Mouse (Mus musculus) embryonic facial prominence, embryonic 15.5 days (tissue): ENCODE results near the gene Cntd1. TPM values are rescaled to one million over a fixed set of nuclear protein-coding genes. Genes with fewer than 3 reads are reported as not detected.
A peak's percentile ranks its signal among the peaks of the same experiment; 100 is the strongest.

Source experiments
- ATAC-seq: fragments of 200-750 bp; cut with Nextera tagmentation; 2 replicates; pipeline ENCODE4 v1.8.0; 2017; ENCODE audit warnings: low read depth, moderate TSS enrichment; ENCODE audit not compliant: insufficient number of reproducible peaks, low FRiP score, low TSS enrichment
- H3K27ac ChIP-seq: fragments of 300-500 bp; sonication (generic); replicated peaks from 2 replicates; pipeline ENCODE4 v1.5.1; 2015; ENCODE audit warnings: mild to moderate bottlenecking, inconsistent platforms
- H3K27me3 ChIP-seq: fragments of 300-500 bp; sonication (generic); 2 replicates; pipeline ENCODE4 v1.6.1; 2015; ENCODE audit warnings: inconsistent platforms
- H3K36me3 ChIP-seq: fragments of 300-500 bp; sonication (generic); 2 replicates; pipeline ENCODE4 v1.6.1; 2015; ENCODE audit warnings: mild to moderate bottlenecking, inconsistent platforms
- H3K4me1 ChIP-seq: fragments of 300-500 bp; sonication (generic); 2 replicates; pipeline ENCODE4 v1.6.1; 2015; ENCODE audit warnings: inconsistent platforms
- H3K4me2 ChIP-seq: fragments of 300-500 bp; sonication (generic); replicated peaks from 2 replicates; pipeline ENCODE4 v1.6.1; 2015; ENCODE audit warnings: mild to moderate bottlenecking, inconsistent platforms
- H3K4me3 ChIP-seq: fragments of 300-500 bp; sonication (generic); replicated peaks from 2 replicates; pipeline ENCODE4 v1.5.1; 2015; ENCODE audit warnings: mild to moderate bottlenecking, inconsistent platforms
- H3K9ac ChIP-seq: fragments of 300-500 bp; sonication (generic); 2 replicates; pipeline ENCODE4 v1.6.1; 2015; ENCODE audit warnings: inconsistent platforms
- H3K9me3 ChIP-seq: fragments of 300-500 bp; sonication (generic); replicated peaks from 2 replicates; pipeline ENCODE4 v1.6.1; 2016; ENCODE audit warnings: inconsistent platforms
- WGBS: fragments of 180-500 bp; shearing (Covaris S2); methylation state at CpG from one replicate; pipeline ENCODE4 v1.1.7; 2015; 5-methylcytosine and 5-hydroxymethylcytosine counted together
- polyA plus RNA-seq: library from polyadenylated mRNA; unstranded; fragments of >200 nt; fragmentation: Nextera tagmentation; extraction: Ambion mirVana; gene quantifications from 2 replicates; pipeline ENCODE4 v1.2.1, GENCODE M21; 2015

Cntd1 gene
- 1.1 and 1.9 TPM in 2 replicates for polyA plus RNA-seq

DNA sequence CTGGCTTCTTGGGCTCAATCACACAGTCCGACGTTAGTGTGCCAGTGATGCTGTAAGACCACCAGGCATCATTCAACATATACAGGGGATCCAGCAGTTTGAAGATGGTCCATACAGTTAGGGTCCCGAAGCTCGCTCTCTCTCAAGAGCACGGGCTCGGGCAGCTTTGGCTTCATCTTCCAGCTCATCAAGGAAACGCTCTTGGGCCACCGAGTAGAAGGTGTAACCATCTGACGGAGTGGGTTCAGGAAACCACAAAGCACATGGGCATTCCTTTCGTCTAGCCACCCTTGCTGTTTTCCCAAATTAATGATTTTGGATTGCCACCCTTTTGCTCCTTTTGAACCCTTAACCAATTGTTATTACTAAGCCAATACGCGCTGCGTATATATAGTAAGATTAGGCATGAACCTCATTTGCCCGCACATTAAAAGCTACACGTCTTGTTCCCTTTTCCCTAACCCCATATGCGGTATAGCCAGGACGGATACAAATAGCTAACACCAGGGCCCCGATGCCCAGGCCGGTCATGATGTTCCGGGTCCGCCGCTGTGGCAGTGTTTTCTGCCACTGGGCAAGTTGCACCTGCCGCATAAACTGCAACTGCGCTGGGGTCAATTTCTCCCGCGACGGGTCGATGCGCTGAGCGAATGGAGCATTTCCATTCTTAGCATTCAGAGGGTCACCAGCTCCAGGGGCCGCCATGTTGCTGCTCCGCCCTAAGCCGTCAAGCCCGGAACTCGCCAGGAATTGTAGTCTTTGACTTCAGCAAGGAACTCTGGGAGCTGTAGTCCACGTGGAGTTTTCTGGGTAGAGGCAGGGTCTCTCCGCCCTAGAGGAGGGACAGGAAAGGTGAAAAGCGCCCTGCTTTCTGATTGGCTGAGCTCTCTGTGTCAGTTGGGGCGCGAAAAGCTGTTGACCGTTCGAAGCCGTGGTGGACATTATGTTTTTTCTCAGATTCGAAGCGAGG is at the start of gene Cntd1, which contains the start of gene Coa3:
Gene Cntd1, plus strand, starts transcription at position 790 of the 970 bp plus-strand sequence.
Gene Coa3, minus strand, starts transcription at position 892 of the 970 bp plus-strand sequence.
- no peaks in the 10 kb centered on the region for H3K27me3 ChIP-seq
- H3K9ac ChIP-seq = peak within 1 kb of the TSS; percentile 82
- peaks cover 9% of the 10 kb centered on the region; the same call in 1 of the 2 replicates for H3K36me3 ChIP-seq
- peak within 1 kb of the TSS; percentile 67 for H3K27ac ChIP-seq
- peak; percentile 93 for ATAC-seq
- peak within 1 kb of the TSS; percentile 90 for H3K4me3 ChIP-seq
- WGBS = 8% methylated on average over 45 of the region's 45 CpGs
- peak within 1 kb of the TSS; percentile 71 for H3K4me2 ChIP-seq
- H3K4me1 ChIP-seq = peaks cover 33% of the 10 kb centered on the region
- H3K9me3 ChIP-seq = no peaks in the 10 kb centered on the region

DNA sequence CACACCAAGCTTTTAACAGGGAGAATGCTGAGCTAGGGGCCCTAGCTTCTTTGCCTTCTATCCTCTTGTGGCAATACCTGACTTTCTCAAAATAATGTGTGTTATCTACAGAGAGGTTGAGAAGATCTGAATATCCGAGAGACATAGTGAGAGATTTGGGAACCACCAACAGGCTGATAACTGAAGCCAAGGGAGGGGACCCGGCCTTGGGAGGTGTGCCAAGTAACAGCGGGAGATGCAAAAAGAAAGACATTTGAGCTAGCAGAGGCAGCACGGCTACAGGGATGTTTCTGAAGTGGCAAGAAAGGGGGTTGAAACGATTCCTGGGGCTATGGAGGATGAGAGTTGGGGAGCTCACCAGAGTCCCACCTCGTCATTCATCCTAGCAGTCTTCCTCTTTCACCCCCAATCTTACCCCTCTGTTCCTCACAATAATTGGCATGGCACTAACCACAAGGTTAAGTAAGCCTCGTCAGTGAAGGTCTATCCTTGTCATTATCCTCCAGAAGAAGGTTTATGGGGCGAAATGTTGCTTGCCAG is 49.4 kb upstream of the Cntd1 start:
- 22% methylated on average over 8 of the region's 8 CpGs for WGBS
- peak overlapping the region; percentile 38; the same call in 1 of the 2 replicates for H3K4me2 ChIP-seq
- H3K27me3 ChIP-seq = no peaks in the 10 kb centered on the region

DNA sequence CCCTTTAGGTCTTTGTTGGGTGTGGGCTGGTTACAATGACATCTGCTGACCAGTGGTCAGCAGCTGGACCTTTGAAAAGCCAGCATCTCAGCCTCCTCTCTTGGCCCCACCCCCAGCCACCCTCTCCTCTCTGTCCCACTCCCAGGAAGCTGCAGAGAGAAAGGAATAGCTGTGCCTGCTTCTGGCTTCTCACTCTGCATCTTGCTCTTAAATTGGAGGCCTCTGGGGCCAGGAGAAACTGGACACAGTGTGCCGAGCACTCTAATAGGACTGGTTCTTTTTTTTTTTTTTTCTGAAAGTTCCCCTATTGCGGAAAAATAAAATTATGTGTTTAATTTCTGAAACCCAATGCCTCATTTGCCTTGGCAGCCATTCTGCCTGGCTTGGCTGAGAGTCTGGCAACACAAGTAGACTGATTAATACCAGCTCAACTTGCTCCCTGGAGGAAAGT is 48.7 kb upstream of the Cntd1 start:
- Histone ChIP-seq H3K4me2 (peak overlapping the region; percentile 38; the same call in 1 of the 2 replicates), H3K9ac (no peak overlapping the region), H3K27ac (peak overlapping the region; percentile 92), H3K36me3 (no peaks in the 10 kb centered on the region), H3K4me1 (peaks cover 40% of the 10 kb centered on the region), H3K9me3 (no peaks in the 10 kb centered on the region), H3K27me3 (no peaks in the 10 kb centered on the region), H3K4me3 (no peak overlapping the region)
- WGBS = 15% methylated on average over 2 of the region's 2 CpGs
- ATAC-seq = no peak

More for the DNA sequence above, 49.4 kb upstream of the Cntd1 start:
- Histone ChIP-seq H3K9me3 (no peaks in the 10 kb centered on the region), H3K36me3 (no peaks in the 10 kb centered on the region), H3K4me1 (peaks cover 41% of the 10 kb centered on the region), H3K9ac (no peak overlapping the region), H3K4me3 (no peak overlapping the region), H3K27ac (peak overlapping the region; percentile 92)
- ATAC-seq = no peak

DNA sequence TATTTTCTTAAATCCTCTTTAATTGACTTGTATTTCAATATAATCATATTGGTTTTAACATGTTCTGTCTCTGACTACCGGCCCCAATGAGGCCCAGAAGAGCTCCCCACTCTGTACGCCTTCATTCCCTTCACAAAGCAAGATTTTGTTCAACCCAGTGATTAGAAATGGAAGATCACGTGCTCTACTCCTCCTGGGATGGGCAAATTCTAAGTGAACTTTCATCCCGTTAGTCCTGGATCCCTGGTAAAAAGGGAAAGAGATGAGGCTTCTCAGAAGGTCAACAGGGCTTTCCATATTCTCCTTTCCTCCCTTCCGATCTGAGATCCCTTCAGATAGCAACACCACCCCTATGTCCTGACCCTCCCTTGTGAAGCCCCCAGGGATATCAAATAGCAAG is 48.3 kb upstream of the Cntd1 start:
- 0 out of 2 replicates have a peak, but pooled peaks have one; percentile 5 for ATAC-seq
- no peak overlapping the region for H3K4me3 ChIP-seq
- no peaks in the 10 kb centered on the region for H3K36me3 ChIP-seq
- H3K27me3 ChIP-seq = no peaks in the 10 kb centered on the region
- 10% methylated on average over 5 of the region's 5 CpGs for WGBS
- no peak overlapping the region for H3K9ac ChIP-seq
- peak overlapping the region; percentile 92 for H3K27ac ChIP-seq
- no peaks in the 10 kb centered on the region for H3K9me3 ChIP-seq
- H3K4me2 ChIP-seq = peak overlapping the region; percentile 38
- H3K4me1 ChIP-seq = peaks cover 36% of the 10 kb centered on the region

- H3K27me3 ChIP-seq = no peaks in the 10 kb centered on the region
- peaks cover 36% of the 10 kb centered on the region for H3K4me1 ChIP-seq
- H3K9ac ChIP-seq = 0 out of 2 replicates have a peak overlapping the region, but pooled peaks have one; percentile 1
- H3K4me3 ChIP-seq = peak overlapping the region; percentile 18
- H3K27ac ChIP-seq = peak overlapping the region; percentile 92
- no peaks in the 10 kb centered on the region for H3K9me3 ChIP-seq
- no peak; the same call in 1 of the 2 replicates for ATAC-seq
- 10% methylated on average over 18 of the region's 18 CpGs for WGBS
- H3K36me3 ChIP-seq = no peaks in the 10 kb centered on the region
- H3K4me2 ChIP-seq = peak overlapping the region; percentile 38
Observed at GRCm38 (mm10) chr11:101230991-101231871, 47.6 kb upstream of the Cntd1 start.

DNA sequence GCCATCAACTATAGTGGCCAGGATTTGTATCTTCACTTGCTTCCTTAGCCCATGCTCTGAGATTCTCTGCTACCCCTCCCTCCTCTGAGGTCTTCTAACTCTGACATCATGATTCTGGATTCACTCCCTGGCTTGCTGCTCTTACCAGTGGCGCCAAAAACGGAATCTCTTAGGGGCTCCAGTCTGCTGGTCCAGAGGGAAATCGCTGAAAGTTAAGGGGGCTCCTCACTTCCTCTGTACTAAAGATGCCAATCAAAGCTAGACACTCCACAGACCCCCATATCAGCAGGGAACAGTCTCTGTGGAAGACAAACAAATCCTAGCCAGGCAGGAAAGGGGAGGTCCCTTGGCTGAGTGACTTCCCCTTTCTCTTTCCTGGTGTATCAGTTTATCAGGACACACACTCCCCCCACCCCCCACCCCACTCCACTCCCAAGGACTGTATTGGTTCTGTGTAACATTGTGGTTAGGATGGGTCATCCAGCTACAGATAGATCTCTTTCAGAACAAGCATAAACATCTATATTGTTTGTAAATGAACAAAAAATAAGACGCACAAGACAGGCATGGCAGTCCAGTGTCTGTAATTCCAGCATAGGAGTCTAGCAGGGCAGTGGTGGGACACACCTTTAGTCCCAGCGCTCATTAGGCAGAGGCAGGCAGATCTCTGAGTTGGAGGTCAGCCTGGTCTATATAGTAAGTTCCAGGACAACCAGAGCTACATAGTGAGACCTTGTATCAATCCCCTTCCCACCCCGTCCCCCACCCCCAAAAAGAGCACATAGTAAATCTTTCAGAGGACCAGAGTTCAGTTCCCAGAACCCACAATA is 46.6 kb upstream of the Cntd1 start:
- no peaks in the 10 kb centered on the region for H3K9me3 ChIP-seq
- H3K4me3 ChIP-seq = peak overlapping the region; percentile 18
- H3K27me3 ChIP-seq = no peaks in the 10 kb centered on the region
- peak overlapping the region; percentile 92 for H3K27ac ChIP-seq
- peak overlapping the region; percentile 38 for H3K4me2 ChIP-seq
- no peaks in the 10 kb centered on the region for H3K36me3 ChIP-seq
- 0 out of 2 replicates have a peak overlapping the region, but pooled peaks have one; percentile 1 for H3K9ac ChIP-seq
- 51% methylated on average over 6 of the region's 6 CpGs for WGBS
- peaks cover 40% of the 10 kb centered on the region for H3K4me1 ChIP-seq
- 0 out of 2 replicates have a peak, but pooled peaks have one; percentile 52 for ATAC-seq

- WGBS = 95% methylated on average over 1 of the region's 1 CpGs
- Histone ChIP-seq H3K27ac (no peak overlapping the region), H3K9me3 (no peaks in the 10 kb centered on the region), H3K27me3 (no peaks in the 10 kb centered on the region), H3K4me2 (no peak overlapping the region), H3K4me3 (no peak overlapping the region), H3K4me1 (peaks cover 50% of the 10 kb centered on the region), H3K9ac (no peak overlapping the region), H3K36me3 (no peaks in the 10 kb centered on the region)
- no peak for ATAC-seq
Observed at GRCm38 (mm10) chr11:101233240-101233639, 45.6 kb upstream of the Cntd1 start.

GRCm38 (mm10) chr11:101234124-101234523 is 44.7 kb upstream of the Cntd1 start:
- H3K27ac ChIP-seq = no peak overlapping the region
- no peak for ATAC-seq
- H3K9me3 ChIP-seq = no peaks in the 10 kb centered on the region
- no peaks in the 10 kb centered on the region for H3K27me3 ChIP-seq
- no peak overlapping the region for H3K4me3 ChIP-seq
- H3K36me3 ChIP-seq = no peaks in the 10 kb centered on the region
- H3K4me1 ChIP-seq = peaks cover 49% of the 10 kb centered on the region
- H3K4me2 ChIP-seq = no peak overlapping the region
- H3K9ac ChIP-seq = no peak overlapping the region

DNA sequence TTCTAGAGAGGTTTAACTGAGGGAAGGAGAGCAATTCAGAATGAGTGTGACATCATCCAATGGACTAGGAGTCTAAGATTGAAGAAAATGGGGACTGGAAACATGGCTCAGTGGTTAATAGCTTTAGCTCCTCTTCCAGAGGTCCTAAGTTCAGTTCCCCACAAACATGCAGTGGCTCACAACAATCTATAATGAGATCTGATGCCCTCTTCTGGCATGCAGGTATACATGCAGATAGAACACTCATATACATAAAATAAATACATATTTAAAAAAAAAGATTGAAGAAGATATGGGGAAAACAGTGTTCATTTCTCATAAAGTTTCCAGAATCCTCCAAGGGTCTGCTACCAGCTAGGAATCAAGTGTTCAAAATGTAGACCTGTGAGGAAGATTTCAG is 43.4 kb upstream of the Cntd1 start:
- no peaks in the 10 kb centered on the region for H3K9me3 ChIP-seq

DNA sequence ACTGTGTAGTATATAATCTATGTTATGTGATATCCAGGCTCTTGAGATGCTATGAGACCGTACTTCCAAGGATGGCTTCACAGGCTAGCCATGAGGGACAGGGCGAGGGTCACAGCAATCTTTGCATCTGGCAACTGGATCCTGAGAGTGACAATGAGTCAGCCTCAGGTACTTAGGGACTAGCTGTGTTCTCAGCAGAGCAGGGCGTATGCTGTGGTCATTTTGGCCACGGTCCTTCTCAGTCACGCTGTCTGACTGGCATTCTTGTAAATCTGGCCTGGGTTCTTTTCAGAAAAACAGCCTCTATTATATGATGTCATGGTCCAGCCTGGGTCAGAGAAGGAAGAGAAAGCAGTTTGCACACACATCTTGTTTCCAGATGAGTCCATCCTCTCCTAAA is 42.0 kb upstream of the Cntd1 start:
- ATAC-seq = no peak
- Histone ChIP-seq H3K4me1 (peaks cover 23% of the 10 kb centered on the region), H3K9ac (no peak overlapping the region), H3K9me3 (no peaks in the 10 kb centered on the region), H3K4me3 (no peak overlapping the region), H3K27ac (peak overlapping the region; percentile 58), H3K4me2 (no peak overlapping the region), H3K27me3 (no peaks in the 10 kb centered on the region), H3K36me3 (no peaks in the 10 kb centered on the region)
- 74% methylated on average over 5 of the region's 5 CpGs for WGBS

More for the DNA sequence above, 43.4 kb upstream of the Cntd1 start:
- no peak overlapping the region for H3K27ac ChIP-seq
- H3K4me2 ChIP-seq = no peak overlapping the region
- peaks cover 36% of the 10 kb centered on the region for H3K4me1 ChIP-seq
- no peak overlapping the region for H3K4me3 ChIP-seq
- no peak for ATAC-seq
- H3K9ac ChIP-seq = no peak overlapping the region
- H3K27me3 ChIP-seq = no peaks in the 10 kb centered on the region
- H3K36me3 ChIP-seq = no peaks in the 10 kb centered on the region
